Mouse (Mus musculus): Measurements from ENCODE around the gene Vav1. TPM values are rescaled to one million over a fixed set of nuclear protein-coding genes. Genes with fewer than 3 reads are reported as not detected.
A peak's percentile ranks its signal among the peaks of the same experiment; 100 is the strongest.
"Not testable (repeated sequence)": the region's sequence is repeated elsewhere in the genome, so short reads cannot be mapped to it uniquely, and the experiment has no call there.

Gene Vav1
- polyA plus RNA-seq, 1 experiment from 2014 or later, result 13.8 TPM

DNA sequence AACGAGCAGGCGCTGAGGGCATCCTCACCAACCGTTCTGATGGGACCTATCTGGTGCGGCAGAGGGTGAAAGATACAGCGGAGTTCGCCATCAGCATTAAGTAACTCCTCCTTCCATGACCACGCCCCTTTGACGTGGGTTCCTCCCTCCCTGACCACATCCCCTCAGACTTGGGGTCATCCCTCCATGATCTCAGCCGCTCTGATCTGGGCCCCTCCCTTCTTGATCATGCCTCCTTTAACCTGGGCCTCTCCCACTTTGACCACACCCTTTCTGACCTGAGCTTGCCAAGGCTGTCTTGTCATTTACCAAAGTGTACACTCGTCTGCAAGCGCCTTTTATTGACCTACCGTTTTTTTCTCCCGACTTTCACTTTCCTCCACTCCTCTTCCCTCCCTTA, 32.9 kb downstream of the Vav1 start:
- peaks cover 3% of the 10 kb centered on the region; the same call in 1 of the 2 replicates for H3K36me3 ChIP-seq (replicated peaks)
- no peak overlapping the region for H3K9ac ChIP-seq
- no peak overlapping the region for H3K4me2 ChIP-seq
- no peak overlapping the region for H3K4me3 ChIP-seq (replicated peaks)
- 57% methylated on average over 13 of the region's 13 CpGs for WGBS (ENCODE audit: insufficient replicate concordance)
- no peaks in the 10 kb centered on the region for H3K9me3 ChIP-seq (replicated peaks)
- no peaks in the 10 kb centered on the region for H3K27me3 ChIP-seq
- no peak for ATAC-seq (ENCODE audit: insufficient read depth)
- H3K4me1 ChIP-seq (replicated peaks), result peaks cover 6% of the 10 kb centered on the region; the same call in 1 of the 2 replicates
- H3K27ac ChIP-seq (replicated peaks), result no peak overlapping the region

DNA sequence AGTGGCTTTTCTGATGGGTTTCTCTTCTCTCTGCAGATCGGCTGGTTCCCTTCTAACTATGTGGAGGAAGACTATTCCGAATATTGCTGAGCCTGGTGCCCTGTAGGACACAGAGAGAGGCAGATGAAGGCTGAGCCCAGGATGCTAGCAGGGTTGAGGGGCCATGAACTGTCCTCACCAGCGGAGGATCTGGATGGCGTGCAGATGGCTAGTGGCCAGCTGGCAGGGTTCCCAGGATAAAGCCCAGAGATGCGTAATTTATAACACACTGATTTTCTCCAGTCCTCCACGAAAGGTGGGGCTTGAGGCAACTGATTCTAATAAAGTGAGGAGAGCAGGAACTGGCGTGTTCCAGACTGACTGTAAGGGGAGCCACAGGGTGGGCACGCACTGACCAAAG, 48.7 kb downstream of the Vav1 start:
- ATAC-seq (ENCODE audit: insufficient read depth), result no peak
- 0 out of 2 replicates have a peak, but pooled peaks cover 3% of the 10 kb centered on the region for H3K4me1 ChIP-seq (replicated peaks)
- no peaks in the 10 kb centered on the region for H3K27me3 ChIP-seq

DNA sequence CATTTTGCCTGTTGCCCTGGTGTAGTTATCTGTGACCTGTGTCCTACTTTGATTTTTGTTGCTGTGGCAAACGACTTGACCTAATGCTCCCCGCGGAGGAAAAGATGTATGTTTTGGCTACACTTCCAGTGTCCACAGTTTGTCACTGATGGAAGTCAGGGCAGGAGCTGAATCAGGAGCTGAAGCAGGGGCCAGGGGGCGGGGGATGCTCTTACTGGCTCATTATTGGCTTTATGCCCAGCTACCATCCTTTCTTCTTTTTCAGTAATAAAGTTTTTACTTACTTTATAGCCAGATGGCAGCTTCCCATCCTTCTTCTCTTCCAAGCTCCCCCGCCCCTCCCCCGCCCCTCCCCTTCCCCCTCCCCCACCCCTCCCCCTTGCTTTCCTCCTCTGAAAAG, 50.0 kb downstream of the Vav1 start:
- H3K27ac ChIP-seq (replicated peaks), result no peak overlapping the region
- ATAC-seq (ENCODE audit: insufficient read depth), result no peak
- no peaks in the 10 kb centered on the region for H3K9me3 ChIP-seq (replicated peaks)
- H3K4me2 ChIP-seq, result no peak overlapping the region
- WGBS (ENCODE audit: insufficient replicate concordance), result 70% methylated on average over 5 of the region's 6 CpGs
- H3K36me3 ChIP-seq (replicated peaks), result no peaks in the 10 kb centered on the region
- 0 out of 2 replicates have a peak, but pooled peaks cover 3% of the 10 kb centered on the region for H3K4me1 ChIP-seq (replicated peaks)
- H3K4me3 ChIP-seq (replicated peaks), result no peak overlapping the region
- no peaks in the 10 kb centered on the region for H3K27me3 ChIP-seq
- H3K9ac ChIP-seq, result no peak overlapping the region

More for the DNA sequence above, 48.7 kb downstream of the Vav1 start:
- no peaks in the 10 kb centered on the region for H3K36me3 ChIP-seq (replicated peaks)
- H3K9me3 ChIP-seq (replicated peaks), result no peaks in the 10 kb centered on the region
- H3K4me2 ChIP-seq, result no peak overlapping the region
- 63% methylated on average over 8 of the region's 8 CpGs for WGBS (ENCODE audit: insufficient replicate concordance)
- H3K9ac ChIP-seq, result no peak overlapping the region
- H3K27ac ChIP-seq (replicated peaks), result no peak overlapping the region
- no peak overlapping the region for H3K4me3 ChIP-seq (replicated peaks)

DNA sequence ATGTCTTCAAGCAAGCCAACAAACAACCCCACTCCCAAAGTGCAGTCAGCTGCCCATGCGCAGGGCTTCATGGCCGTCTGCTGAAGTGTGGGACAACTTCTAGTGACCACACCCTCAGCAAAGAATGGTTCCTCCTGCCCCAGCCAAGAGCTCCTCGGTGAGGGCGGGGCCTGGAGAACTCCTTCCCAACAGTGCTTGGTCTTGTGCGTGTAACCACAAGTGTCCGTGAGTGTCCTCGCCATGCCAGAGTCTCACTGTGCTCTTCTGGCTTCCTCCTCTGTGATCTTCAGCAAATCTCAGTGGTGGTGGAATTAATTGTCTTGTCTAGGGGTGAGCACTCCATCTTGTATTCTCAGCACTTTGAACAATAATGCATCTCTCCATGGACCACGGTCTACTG, 52.1 kb downstream of the Vav1 start:
- H3K27ac ChIP-seq (replicated peaks), result no peak overlapping the region
- H3K4me2 ChIP-seq, result no peak overlapping the region
- no peaks in the 10 kb centered on the region for H3K27me3 ChIP-seq
- H3K36me3 ChIP-seq (replicated peaks), result no peaks in the 10 kb centered on the region
- no peaks in the 10 kb centered on the region for H3K9me3 ChIP-seq (replicated peaks)
- no peak overlapping the region for H3K4me3 ChIP-seq (replicated peaks)
- ATAC-seq (ENCODE audit: insufficient read depth), result no peak
- peaks cover 10% of the 10 kb centered on the region for H3K4me1 ChIP-seq (replicated peaks)
- WGBS (ENCODE audit: insufficient replicate concordance), result 52% methylated on average over 8 of the region's 8 CpGs
- no peak overlapping the region for H3K9ac ChIP-seq

DNA sequence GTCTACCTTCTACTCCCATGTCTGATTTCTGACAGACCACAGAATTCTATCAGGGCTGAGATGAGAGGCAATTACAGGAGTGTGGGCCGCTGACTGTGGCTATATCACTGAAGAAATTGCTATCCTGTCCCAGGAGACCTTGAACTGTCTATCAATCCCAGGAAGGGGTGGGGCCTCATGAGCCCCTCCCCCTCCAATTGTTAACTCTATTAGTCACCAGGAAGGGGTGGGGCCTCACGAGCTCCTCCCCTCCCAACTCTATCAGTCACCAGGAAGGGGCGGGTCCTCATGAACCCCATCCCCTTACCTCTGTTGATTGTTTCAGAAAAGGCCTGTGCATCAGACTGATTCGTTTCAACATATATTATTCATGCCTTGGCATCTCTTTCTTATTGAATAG, 53.3 kb downstream of the Vav1 start:
- Histone ChIP-seq H3K9ac (no peak overlapping the region), H3K4me1 (replicated peaks) (peaks cover 12% of the 10 kb centered on the region), H3K27ac (replicated peaks) (no peak overlapping the region), H3K4me3 (replicated peaks) (no peak overlapping the region), H3K27me3 (no peaks in the 10 kb centered on the region), H3K9me3 (replicated peaks) (no peaks in the 10 kb centered on the region), H3K36me3 (replicated peaks) (no peaks in the 10 kb centered on the region), H3K4me2 (no peak overlapping the region)
- 48% methylated on average over 4 of the region's 4 CpGs for WGBS (ENCODE audit: insufficient replicate concordance)
- ATAC-seq (ENCODE audit: insufficient read depth), result no peak

- no peaks in the 10 kb centered on the region for H3K27me3 ChIP-seq
- H3K4me2 ChIP-seq, result no peak overlapping the region
- no peak overlapping the region for H3K4me3 ChIP-seq (replicated peaks)
- no peak overlapping the region for H3K9ac ChIP-seq
- WGBS (ENCODE audit: insufficient replicate concordance), result 54% methylated on average over 9 of the region's 9 CpGs
- no peak overlapping the region for H3K27ac ChIP-seq (replicated peaks)
- no peaks in the 10 kb centered on the region for H3K9me3 ChIP-seq (replicated peaks)
- H3K36me3 ChIP-seq (replicated peaks), result no peaks in the 10 kb centered on the region
- H3K4me1 ChIP-seq (replicated peaks), result peaks cover 15% of the 10 kb centered on the region
- no peak for ATAC-seq (ENCODE audit: insufficient read depth)
These were observed 55.3 kb downstream of the Vav1 start for GRCm38 (mm10) chr17:57334001-57334760.

- H3K4me3 ChIP-seq (replicated peaks), result no peak overlapping the region
- 6% methylated on average over 16 of the region's 16 CpGs for WGBS (ENCODE audit: insufficient replicate concordance)
These were observed 55.9 kb downstream of the Vav1 start for GRCm38 (mm10) chr17:57334761-57335150.

DNA sequence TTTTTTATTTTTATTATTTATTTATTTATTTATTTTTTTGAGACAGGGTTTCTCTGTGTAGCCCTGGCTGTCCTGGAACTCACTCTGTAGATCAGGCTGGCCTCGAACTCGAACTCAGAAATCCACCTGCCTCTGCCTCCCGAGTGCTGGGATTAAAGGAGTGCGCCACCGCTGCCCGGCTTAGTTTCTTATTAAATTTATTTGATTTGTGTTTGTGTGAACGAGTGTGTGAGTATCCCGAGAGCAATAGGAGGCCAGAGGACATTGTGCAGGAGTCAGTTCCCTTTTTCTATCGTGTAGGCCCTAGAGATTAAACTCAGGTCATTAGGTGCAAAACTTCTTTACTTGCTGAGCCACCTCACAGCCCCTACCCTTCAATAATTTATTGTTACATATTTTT, 56.3 kb downstream of the Vav1 start:
- H3K27me3 ChIP-seq; H3K4me3 ChIP-seq (replicated peaks); ATAC-seq (ENCODE audit: insufficient read depth); H3K36me3 ChIP-seq (replicated peaks); H3K9me3 ChIP-seq (replicated peaks); H3K27ac ChIP-seq (replicated peaks); H3K9ac ChIP-seq: not testable (repeated sequence)
- Histone ChIP-seq H3K4me2 (peak overlapping the region; percentile 29; the same call in 1 of the 2 replicates), H3K4me1 (replicated peaks) (peaks cover 15% of the 10 kb centered on the region)
- 38% methylated on average over 9 of the region's 9 CpGs for WGBS (ENCODE audit: insufficient replicate concordance)

More at GRCm38 (mm10) chr17:57334761-57335150, 55.9 kb downstream of the Vav1 start:
- Histone ChIP-seq H3K9ac (no peak overlapping the region), H3K4me1 (replicated peaks) (peaks cover 15% of the 10 kb centered on the region), H3K27ac (replicated peaks) (no peak overlapping the region), H3K4me2 (peak overlapping the region; percentile 29), H3K36me3 (replicated peaks) (no peaks in the 10 kb centered on the region), H3K27me3 (no peaks in the 10 kb centered on the region), H3K9me3 (replicated peaks) (no peaks in the 10 kb centered on the region)
- ATAC-seq (ENCODE audit: insufficient read depth), result 0 out of 2 replicates have a peak, but pooled peaks have one; percentile 31

DNA sequence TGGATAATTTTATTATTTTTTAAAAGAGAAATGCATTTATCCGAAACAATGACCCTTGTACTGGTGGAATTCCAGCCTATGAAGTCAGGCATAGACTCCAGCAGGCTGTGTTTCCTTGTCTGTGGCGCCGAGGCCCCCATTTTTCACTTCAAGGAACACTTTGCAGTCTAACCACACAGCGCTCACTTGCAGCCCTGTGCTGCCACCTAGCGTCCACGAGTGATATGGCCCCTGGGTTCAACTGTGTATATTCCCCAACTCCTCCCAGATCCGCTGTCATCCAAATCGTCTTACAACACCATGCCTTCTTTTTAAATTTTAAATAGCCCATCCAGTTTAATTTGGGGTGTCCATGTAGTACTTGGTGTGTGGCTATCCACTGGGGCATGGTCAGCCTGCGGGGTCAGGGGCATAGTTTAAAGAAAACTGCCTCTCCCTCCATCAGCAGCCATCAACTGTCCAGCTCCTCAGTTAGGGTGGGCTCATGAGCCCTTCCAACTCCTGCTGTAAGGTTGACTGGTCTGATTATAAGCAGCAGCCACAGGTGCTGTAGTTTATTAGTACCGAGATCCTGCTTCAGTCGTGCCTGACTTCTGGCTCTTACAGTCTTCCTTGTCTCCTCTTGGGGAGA, 56.9 kb downstream of the Vav1 start:
- ATAC-seq (ENCODE audit: insufficient read depth), result peak; percentile 49; the same call in 1 of the 2 replicates
- Histone ChIP-seq H3K36me3 (replicated peaks) (no peaks in the 10 kb centered on the region), H3K27me3 (no peaks in the 10 kb centered on the region), H3K9ac (no peak overlapping the region), H3K4me2 (no peak overlapping the region), H3K4me3 (replicated peaks) (no peak overlapping the region), H3K27ac (replicated peaks) (no peak overlapping the region), H3K4me1 (replicated peaks) (peaks cover 14% of the 10 kb centered on the region), H3K9me3 (replicated peaks) (no peaks in the 10 kb centered on the region)
- WGBS (ENCODE audit: insufficient replicate concordance), result 11% methylated on average over 11 of the region's 11 CpGs

GRCm38 (mm10) chr17:57337996-57338395, 59.1 kb downstream of the Vav1 start:
- Histone ChIP-seq H3K4me2 (no peak overlapping the region), H3K36me3 (replicated peaks) (no peaks in the 10 kb centered on the region), H3K9me3 (replicated peaks) (no peaks in the 10 kb centered on the region), H3K9ac (no peak overlapping the region), H3K4me3 (replicated peaks) (no peak overlapping the region), H3K27ac (replicated peaks) (no peak overlapping the region), H3K4me1 (replicated peaks) (peaks cover 12% of the 10 kb centered on the region), H3K27me3 (no peaks in the 10 kb centered on the region)
- ATAC-seq (ENCODE audit: insufficient read depth), result no peak
- WGBS (ENCODE audit: insufficient replicate concordance), result 46% methylated on average over 10 of the region's 10 CpGs

DNA sequence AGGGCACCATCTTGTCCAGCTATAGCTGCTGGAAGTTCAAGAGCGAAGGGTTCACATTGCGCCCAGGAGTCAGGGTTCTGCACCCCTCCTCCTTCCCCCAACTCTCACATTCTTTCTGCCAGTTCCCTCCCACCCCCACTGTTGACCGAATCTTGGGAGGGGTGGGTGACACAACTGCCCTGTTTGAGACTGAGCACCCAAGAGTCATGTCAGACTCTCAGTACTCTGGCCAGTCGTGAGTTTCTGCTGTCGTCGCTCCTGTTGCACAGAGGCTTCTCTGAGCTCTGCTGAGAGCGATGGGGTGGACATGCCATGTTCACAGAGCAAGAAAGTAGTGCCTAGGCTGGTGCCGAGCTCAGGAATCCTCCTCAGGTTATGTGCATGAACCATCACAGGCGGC, 60.4 kb downstream of the Vav1 start:
- no peaks in the 10 kb centered on the region for H3K27me3 ChIP-seq
- no peak overlapping the region for H3K9ac ChIP-seq
- H3K27ac ChIP-seq (replicated peaks), result no peak overlapping the region; the same call in 1 of the 2 replicates
- no peak overlapping the region for H3K4me2 ChIP-seq
- H3K4me1 ChIP-seq (replicated peaks), result peaks cover 12% of the 10 kb centered on the region
- ATAC-seq (ENCODE audit: insufficient read depth), result no peak
- no peak overlapping the region for H3K4me3 ChIP-seq (replicated peaks)
- H3K9me3 ChIP-seq (replicated peaks), result no peaks in the 10 kb centered on the region
- no peaks in the 10 kb centered on the region for H3K36me3 ChIP-seq (replicated peaks)
- 53% methylated on average over 9 of the region's 9 CpGs for WGBS (ENCODE audit: insufficient replicate concordance)

All from liver, embryonic 15.5 days (tissue).